Mouse (Mus musculus): ENCODE data around the gene Oprm1.

Oprm1 gene

DNA sequence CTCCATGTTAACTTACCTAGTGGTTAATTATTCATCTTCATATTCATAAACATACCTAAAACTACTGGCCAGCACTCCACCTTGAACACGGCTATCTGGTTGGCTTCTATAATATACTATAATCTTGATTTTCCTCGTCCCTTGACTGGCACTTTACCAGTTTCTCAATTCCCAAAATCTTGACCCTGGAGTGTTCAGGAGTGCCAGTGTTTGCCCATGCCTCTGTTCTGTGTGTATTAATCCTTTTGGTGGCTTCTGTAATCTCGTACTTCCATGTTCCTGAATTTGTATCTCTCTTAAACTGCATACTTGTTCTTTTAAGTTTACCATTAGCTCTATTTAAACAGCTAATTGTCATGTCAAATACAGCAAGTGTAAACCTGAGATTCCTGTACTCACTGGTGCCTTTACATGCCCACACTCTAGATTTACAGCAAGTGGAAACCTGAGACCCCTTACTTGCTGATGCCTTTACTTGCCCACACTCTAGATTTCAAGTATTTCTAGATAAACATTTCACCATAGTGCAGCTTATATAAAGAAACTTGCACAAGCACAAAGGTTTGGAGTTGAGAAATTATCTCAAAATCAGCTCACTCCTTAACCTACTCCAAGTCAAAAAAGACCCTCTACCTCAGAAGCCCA, 138.5 kb downstream of the Oprm1 start:
- DNase-seq, result no peak

DNA sequence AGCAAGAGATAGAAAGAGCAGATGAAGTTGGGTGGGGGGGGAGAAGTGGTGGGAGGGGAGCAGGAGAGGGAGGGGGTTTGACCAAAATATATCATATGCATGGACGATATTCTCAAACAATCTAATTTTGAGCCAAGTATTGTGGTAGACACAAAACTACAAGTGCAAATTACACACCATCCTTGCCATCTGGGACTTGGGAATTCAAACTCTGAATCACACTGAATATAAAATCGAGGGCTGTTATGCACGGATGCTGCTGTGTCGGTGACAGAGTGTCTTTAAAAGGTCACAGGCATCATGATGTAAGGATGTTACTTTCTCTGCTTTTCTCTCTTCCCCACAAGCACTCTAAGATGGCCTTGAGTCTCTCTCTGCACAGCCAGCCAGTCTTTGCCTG, 141.8 kb downstream of the Oprm1 start:
- DNase-seq, result no peak

DNA sequence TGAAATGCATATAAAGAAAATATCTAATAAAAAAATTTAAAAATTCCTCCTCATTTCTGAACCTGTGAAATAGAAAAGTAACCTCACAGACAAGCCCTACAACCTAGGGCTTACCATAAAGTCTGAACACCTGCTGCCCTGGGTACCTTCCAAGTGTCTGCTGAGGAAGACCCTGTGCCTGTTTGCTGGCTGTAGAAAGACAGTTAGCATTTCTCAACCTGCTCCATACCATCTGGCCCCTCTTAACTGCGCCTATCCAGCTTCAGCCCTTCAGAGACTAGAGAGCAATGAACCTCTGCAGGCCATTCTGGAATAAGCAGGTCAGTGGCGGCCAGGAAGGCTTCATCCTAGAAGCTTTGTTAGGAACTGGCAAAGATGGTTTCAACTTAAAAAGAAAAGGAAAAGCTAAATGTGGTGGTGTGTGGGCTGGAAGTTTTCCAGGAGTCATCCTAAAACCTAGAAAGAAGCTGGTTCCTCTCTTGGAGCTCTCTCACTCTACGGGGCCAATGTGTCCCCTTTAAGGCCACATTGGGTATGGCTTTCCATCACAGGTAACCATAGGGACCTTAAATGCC, 143.6 kb downstream of the Oprm1 start:
- DNase-seq, result no peak

DNA sequence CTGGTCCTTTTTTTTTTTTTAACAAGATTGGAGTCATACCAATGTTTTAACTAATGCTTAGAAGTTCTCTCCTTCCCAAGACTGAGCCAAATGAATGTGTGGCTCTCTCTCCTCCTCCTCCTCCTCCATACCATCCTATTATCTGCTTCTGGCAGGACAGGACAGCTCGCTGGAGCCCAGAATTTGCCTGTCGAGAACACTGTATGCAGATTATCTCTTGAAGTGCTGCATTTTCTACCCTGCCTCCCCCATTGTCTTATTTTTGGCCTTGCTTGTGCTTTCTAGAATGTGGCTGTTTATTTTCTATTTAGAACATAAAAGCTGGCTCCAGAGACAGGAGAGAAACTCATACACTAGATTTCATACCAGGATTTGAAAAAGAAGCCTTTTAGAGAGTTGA, 151.5 kb downstream of the Oprm1 start:
- DNase-seq, result no peak

DNA sequence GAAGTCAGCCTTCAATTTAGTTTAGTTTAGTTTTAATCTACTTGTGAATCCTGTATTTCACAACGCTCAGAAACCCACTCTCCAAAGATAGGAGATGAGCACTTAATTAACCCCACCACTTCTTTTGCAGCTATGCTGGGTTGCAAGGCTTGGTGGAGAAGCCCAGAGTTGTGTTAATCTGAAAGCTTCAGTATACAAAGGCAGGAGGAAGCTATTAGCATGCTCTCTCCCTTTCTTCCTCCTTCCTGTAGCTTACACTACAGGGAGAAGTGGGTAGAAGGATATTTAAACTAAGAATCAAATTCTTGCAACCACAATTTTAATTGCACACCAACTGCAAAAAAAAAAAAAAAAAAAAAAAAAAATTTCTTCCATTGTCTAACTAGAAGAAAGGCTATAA, 157.7 kb downstream of the Oprm1 start:
- no peak for DNase-seq

DNA sequence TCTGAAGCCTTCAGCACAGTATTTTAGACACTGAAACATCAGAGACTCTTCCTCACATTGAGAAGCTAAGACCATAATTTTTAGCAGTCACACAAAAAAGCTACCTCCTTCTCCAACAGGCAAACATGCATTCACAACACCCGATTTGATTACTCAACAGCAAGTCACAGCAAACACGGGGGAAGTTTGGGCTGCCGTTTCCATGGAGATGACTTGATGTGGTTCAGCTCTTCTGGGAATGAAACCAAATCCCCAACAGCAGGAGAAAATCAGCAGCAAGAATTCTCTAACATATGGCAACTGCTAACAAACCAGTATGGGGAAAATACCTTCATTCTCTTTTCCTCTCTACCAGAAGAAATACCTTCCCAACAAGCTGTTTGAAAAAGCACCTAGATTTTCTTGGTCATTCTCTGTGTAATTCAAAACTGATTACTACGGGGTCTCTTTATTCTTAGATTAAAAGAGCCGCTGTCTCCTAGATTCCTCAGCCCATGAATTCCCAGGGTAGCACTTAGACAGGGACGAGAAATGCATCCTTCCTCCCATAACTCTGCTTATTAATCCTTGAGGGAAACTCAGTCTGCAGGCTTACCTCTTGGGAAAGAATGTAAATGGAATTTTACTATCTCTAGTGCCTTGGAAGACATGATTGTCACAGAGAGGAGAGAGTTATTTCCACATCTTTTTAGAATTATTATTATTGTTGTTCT, 158.4 kb downstream of the Oprm1 start:
- peak; percentile 70 for DNase-seq

DNA sequence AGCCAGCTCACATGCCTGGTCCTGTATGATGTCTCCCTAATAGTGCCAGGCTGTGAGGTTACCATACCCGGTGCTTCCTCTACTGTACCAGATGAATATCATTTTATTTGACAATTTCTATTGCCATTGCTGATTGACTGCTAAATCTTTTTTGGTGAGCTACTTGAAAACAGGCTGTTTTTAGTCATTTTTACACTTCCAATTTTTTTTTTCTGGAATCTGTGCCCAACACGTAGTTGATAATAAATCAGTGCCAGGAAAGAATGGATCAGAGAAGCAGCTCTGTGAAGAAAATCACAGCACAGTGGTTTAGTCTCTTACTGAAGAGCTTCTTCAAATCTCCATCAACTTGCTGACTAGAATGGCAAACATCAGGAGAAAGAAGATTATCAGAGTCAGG, 168.4 kb downstream of the Oprm1 start:
- DNase-seq, result no peak

DNA sequence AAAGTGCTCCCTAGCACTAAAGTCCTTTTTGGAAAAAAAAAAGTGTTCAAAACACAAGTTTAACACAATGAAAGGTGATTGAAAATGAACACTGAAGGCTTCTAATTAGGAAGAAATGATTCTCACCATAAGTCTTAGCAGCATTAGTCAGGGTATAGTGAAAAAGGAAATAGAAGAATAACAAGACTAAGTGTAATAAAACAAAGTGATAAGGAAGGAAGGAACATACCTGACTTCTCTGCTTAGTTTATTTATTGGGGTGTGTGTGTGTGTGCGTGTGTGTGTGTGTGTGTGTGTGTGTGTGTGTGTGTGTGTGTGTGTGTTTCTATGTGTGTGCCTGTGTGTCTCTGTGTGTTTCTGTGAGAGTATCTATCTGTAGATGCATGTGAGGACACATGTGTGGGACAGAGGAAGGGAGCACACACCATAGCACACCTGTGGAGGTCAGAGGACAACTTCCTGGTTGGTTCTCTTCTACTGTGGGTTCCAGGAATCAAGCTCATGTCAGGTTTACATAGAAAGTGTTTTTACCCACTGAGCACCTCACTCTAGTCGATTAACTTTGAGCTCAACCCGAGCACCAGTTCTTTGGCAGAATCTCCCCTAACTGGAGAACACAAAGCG, 169.4 kb downstream of the Oprm1 start:
- no peak for DNase-seq

DNA sequence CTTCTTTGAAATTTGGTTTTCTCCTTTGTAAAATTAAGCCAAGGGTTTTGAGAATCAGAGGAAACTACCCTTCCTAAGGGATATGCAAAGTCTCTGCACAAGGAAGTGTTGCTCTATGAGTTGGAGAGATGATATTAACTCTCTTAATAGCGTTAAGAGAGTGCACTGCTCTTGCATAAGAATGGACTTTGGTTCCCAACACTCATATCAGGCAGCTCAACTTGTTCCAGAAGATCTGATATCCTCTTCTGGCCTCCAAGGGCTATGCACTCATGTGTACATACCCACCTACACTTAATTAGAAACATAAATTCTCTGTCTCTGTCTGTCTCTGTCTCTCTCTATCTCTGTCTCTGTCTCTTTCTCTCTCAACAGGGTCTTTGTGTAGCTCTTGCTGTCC, 170.6 kb downstream of the Oprm1 start:
- DNase-seq, result no peak

DNA sequence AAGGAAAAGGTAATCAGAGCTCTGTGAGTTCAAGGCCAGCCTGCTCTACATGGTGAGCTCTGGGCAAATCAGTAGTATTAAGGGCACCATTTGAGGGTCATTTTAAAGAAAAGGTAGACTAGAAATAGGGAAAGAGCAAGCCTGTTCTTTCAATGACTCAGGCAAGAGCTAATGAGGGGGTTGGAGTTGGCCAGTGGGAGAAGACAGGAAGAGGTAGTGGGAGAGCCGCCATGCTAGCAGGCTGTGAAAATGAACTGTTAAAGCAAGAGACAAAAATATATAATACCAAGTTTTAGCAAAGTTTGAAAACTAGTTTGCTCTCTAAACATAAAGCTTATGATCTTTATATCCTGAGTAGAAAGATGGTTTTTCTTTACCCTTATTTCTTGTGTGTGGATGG, 172.1 kb downstream of the Oprm1 start:
- no peak for DNase-seq

DNA sequence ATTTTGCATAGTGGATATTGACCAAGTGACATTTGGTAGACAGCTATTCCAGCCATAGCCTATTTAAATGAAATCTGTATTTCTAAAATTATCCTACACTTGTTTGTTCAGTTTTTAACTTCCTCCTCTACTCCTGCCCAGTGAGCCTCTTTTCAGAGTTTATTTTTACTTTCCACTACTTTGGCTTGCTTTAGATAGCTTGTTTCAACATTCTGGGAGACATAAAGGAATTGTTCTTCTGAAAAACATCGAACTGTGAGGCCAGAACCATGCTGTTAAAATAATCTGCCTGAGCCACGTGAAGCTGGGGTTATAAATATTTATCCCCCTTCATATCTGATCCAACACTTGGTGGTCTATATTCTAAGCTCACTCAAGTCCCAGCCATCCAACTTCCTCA, 172.6 kb downstream of the Oprm1 start:
- no peak for DNase-seq

DNA sequence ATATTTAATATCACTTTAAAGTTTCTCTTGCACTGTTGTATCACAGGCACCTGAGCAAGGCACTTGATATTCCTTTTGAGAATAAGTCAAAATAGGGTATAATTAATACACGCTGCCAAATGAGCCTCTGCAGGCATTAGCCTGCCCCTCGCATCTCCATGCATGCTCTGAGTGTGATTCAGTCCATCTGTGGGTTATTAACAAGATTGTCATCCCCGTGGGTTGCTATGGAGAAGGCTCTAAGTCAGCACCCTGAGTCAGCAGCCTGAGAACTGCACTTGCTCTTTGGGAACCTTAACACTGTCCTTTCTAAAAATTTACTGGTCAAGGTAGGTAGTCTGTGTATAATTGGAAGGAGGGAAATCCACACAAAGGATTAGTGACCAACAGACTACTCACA, 176.5 kb downstream of the Oprm1 start:
- DNase-seq, result no peak

DNA sequence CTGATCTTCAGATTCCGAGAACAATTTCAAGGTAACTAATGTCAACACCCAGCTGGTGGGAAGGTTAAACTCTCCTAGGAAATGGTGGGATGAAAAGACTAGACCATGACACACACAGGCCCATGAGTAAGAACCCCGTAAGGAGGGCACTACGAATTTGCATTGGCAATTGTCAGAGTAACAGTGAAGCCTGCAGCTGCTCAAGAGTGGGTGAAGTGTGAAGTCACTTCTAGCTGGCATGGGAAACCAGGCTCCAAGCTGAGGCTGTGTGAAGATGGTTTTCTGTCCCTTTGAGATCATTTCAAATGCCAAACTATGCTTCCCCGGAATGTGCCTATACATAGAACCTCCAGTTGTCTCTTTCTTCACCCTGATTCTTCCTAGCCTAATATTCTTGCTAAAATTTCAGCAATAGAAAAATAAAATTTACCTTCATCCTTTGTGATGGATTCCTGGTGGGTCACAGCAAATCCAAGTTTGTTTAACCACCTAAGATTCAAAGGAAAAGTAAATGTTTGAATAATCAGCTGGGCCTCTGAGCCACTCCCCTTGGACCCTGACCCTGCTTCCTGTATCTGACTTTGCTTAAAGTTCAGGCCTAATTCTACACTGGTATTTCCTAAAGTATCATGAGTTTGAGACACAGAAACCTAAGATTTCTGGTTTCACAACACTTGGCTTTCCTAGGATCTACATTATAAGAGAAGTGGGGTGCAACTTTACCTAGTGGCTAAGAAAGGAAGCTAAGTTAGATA, 178.5 kb downstream of the Oprm1 start:
- DNase-seq, result no peak

DNA sequence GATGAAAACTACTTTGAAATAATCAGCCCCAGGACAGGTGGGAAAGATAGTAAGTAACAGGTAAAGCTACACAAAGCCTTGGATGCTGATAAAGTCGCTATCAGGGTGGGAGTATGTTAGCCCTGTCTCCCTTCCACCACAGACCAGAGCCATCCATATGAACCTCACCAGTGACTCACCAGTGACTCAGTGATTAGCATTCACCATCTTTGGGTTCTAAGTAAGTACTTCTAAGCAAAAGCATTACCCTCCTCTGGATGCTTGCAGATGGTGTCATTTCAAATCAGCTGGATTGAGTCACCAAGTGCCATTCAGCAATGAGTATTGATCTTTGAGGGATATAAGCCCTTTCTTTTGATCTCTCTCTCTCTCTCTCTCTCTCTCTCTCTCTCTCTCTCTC, 194.8 kb downstream of the Oprm1 start:
- no peak for DNase-seq

DNA sequence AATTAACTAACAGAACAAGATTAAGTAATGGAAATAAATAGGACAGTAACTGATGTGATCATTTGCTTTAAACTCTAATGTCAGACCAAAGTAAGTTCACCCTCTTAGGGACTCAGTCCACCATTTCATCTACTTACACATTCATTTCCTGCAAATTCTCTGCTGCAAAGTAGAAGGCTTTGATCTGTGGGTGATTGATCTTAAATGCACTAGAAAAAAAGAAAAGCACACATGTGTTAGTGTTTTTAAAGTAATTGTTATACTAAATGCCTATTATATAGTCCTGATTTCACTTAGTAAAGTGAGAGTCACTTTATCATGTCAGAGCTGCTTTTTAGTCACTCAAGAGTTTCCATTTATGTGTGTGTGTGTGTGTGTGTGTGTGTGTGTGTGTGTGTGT, 196.2 kb downstream of the Oprm1 start:
- no peak for DNase-seq

DNA sequence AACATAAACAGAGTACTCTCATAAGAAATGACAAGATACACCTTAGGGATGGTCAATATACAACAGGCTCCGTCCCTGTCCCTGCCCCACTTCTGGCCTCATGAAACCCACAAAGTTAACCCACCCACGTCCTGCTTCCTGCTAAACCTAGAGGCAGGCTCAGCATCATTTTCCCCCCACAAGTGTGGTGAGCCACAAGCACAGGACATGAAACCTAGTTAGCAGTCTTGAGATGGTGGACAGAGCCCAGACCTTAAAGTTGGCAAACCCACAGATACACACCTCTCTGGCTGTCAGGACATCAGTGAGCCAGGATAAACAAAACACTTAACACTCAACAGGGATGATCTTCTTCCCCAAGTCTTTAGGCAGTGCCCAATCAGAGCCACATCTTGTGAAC, 198.1 kb downstream of the Oprm1 start:
- no peak for DNase-seq

DNA sequence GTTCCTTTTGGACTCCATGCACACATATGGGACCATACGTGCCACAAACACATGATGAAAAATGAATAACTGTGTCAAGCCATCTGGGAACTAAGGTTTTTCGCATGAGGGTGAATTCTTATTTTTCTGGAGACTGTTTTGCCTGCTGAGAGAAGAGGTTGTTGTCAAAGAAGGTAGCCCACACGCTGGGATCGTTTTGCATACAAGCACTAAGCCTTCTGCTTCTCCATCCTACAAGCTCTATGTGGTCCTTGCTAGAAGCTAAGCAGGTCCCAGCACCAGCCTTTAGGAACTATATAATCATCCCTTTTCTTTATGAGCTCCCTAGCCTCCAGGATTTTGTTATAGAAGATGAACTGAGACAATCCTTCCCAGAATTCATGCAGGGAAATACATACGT, 200.5 kb downstream of the Oprm1 start:
- DNase-seq, result no peak

DNA sequence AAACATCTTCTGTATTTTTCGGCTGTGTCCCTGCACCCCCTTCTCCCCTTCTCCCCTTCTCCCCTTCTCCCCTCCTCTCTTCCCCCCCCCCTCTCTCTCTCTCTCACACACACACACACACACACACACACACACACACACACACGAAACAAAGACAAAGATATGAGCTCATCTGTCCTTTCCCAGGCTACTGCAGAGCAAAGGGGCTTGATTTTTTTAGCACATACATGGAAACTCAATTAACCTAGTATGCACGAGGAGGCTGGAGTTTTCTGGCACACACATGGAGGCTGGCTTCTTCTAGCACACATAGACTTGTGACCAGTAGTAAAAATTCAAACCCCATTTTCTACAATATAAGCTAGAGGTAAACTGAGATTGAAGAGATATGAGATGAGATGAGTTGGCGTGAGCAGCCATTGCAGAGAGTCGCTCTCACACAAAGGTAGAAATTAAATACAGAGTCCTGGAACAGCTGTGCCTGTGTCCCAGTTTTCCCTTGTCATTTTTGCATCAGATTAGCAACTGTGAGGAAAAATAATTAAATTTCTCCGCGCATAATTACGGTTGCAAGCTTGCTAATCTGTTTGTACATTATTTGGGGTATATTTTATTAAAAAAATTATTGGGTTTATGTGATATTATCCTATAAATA, 209.4 kb downstream of the Oprm1 start:
- no peak for DNase-seq

DNA sequence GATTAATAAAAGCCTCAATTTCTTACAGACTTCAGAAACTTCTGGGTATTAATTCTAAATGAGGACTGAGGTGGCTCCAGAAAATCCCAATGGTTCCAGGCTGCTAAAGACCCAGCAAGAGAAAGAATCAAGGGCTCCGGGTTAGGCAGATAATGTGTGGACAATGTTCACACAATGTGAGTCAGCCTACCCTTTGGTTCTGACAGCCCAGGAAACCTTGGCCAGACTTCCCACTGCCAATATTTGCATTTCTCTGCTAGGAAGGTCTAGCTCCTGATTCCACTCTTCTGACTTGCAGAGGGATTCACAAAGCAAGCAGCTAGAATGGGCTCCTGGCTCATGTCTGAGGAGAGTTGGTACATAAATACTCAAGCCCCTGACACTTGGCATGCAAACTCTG, 210.0 kb downstream of the Oprm1 start:
- no peak for DNase-seq

DNA sequence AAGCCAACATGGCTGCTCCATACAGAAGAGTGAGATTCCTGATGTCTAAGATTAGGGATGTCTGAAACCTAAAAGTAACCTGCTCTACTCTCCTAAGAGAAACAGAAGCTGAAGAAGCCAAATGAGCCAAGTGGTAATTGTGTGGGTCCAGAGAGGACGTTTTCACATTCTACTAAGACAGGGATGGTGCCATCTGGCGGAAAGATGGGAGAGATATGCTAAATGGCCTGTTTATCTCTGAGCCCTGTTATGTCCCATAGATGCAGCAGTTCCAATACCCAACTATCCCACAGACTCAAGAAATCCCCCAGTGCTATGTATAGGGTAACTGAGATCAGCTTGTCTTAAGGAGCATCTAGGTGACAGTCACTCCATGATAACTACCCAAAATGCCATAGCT, 219.5 kb downstream of the Oprm1 start:
- no peak for DNase-seq

DNA sequence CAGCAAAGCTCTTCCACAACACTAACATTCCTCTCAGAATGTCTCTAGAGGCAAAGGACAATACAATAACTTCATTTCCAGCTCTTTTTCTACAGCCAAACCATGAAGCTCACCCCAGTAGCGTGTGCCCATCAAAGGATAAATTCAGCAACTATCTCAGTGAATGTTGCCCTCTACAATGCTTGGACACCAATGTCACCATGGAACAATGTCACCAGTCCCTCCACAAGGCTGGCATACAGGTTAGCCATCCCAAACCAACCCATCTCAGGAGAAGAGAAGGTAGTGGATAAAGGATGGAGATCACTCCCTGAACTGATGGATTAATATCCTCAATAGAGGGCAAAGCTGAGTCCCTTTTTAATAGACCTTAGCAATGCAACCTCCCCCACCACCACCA, 220.4 kb downstream of the Oprm1 start:
- no peak for DNase-seq

DNA sequence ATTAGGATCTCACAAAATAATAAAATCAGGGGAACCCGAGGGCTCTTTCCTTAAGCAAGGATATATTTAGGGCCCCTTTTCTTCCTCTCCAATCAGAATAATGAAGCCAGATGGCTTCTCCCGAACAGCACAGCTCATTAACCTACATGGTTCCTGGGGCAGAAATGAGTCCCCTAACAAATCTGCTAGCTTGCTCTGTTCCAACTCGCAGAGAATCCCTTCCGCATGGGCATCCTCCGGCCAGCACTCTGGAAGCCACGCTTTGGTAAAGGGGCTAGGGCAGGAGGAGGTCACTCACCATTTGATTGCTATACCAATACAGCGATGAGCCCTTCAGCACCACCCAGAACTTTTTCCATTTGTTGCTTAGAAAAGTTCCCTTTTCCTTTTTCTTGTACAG, 220.9 kb downstream of the Oprm1 start:
- DNase-seq, result no peak

DNA sequence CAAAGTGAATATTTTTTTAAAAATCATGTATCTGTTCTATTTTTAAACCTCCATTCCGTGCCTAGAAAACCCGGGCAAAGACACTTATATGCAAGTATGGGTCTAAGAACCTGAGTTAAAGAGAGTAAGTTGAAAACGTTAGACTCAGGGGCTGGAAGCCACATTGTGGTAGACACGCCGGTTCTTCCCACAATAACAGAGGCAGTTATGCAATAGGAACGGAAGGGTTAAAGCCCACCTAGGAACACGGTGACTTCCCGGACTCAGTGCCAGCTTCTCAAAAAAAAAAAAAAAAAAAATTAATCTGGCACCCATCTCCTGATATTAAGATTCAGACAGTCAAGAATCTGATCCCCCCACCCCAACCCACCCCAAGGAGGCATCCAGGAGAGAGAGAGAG, 221.5 kb downstream of the Oprm1 start:
- no peak for DNase-seq
